Mouse (Mus musculus) liver, embryonic 12.5 days (tissue): ENCODE data around the gene Nomo1. TPM values are rescaled to one million over a fixed set of nuclear protein-coding genes. Genes with fewer than 3 reads are reported as not detected.

Experiments
- ATAC-seq: fragments of 200-750 bp; cut with Nextera tagmentation; 2 replicates; pipeline ENCODE4 v1.8.0; 2017; ENCODE audit warnings: moderate number of reproducible peaks, mild to moderate bottlenecking, moderate library complexity
- H3K27ac ChIP-seq: fragments of 300-500 bp; sonication (generic); 2 replicates; pipeline ENCODE4 v1.5.1; 2016; ENCODE audit warnings: mild to moderate bottlenecking
- H3K27me3 ChIP-seq: fragments of 300-500 bp; sonication (generic); replicated peaks from 2 replicates; pipeline ENCODE4 v1.6.1; 2016; ENCODE audit warnings: mild to moderate bottlenecking, moderate library complexity
- H3K36me3 ChIP-seq: fragments of 300-500 bp; sonication (generic); 2 replicates; pipeline ENCODE4 v1.6.1; 2016; ENCODE audit warnings: mild to moderate bottlenecking, moderate library complexity
- H3K4me1 ChIP-seq: fragments of 300-500 bp; sonication (generic); 2 replicates; pipeline ENCODE4 v1.6.1; 2016
- H3K4me2 ChIP-seq: fragments of 300-500 bp; sonication (generic); 2 replicates; pipeline ENCODE4 v1.6.1; 2016; ENCODE audit warnings: mild to moderate bottlenecking, moderate library complexity
- H3K4me3 ChIP-seq: fragments of 300-500 bp; sonication (generic); 2 replicates; pipeline ENCODE4 v1.5.1; 2016; ENCODE audit warnings: mild to moderate bottlenecking, moderate library complexity
- H3K9ac ChIP-seq: fragments of 300-500 bp; sonication (generic); 2 replicates; pipeline ENCODE4 v1.6.1; 2016; ENCODE audit warnings: mild to moderate bottlenecking, moderate library complexity
- H3K9me3 ChIP-seq: fragments of 300-500 bp; sonication (generic); replicated peaks from 2 replicates; pipeline ENCODE4 v1.6.1; 2016; ENCODE audit warnings: mild to moderate bottlenecking, moderate library complexity
- WGBS: fragments of 180-500 bp; shearing (Covaris S2); methylation state at CpG from one replicate; pipeline ENCODE4 v1.1.7; 2016; ENCODE audit not compliant: insufficient replicate concordance; 5-methylcytosine and 5-hydroxymethylcytosine counted together
- polyA plus RNA-seq: library from polyadenylated mRNA; unstranded; fragments of >200 nt; fragmentation: Nextera tagmentation; extraction: Ambion mirVana; gene quantifications from 2 replicates; pipeline ENCODE4 v1.2.1, GENCODE M21; 2016

Nomo1 gene
- polyA plus RNA-seq, 1 experiment from 2014 or later, result 52.5 TPM

GRCm38 (mm10) chr7:46129463-46130179 lies 96.1 kb downstream of the Nomo1 start:
- Histone ChIP-seq H3K27me3 (peaks cover 15% of the 10 kb centered on the region), H3K9me3 (no peaks in the 10 kb centered on the region), H3K4me1 (peaks cover 6% of the 10 kb centered on the region; the same call in 1 of the 2 replicates), H3K36me3 (no peaks in the 10 kb centered on the region), H3K9ac (no peak overlapping the region), H3K4me3 (no peak overlapping the region), H3K4me2 (no peak overlapping the region), H3K27ac (no peak overlapping the region)
- WGBS, result 56% methylated on average over 7 of the region's 7 CpGs
- ATAC-seq, result 0 out of 2 replicates have a peak, but pooled peaks have one; percentile 55

GRCm38 (mm10) chr7:46130723-46131122 lies 97.2 kb downstream of the Nomo1 start:
- 39% methylated on average over 7 of the region's 7 CpGs for WGBS

GRCm38 (mm10) chr7:46131266-46131665 lies 97.8 kb downstream of the Nomo1 start:
- Histone ChIP-seq H3K36me3 (no peaks in the 10 kb centered on the region), H3K27ac (no peak overlapping the region), H3K4me1 (peaks cover 6% of the 10 kb centered on the region; the same call in 1 of the 2 replicates), H3K9me3 (no peaks in the 10 kb centered on the region), H3K4me3 (no peak overlapping the region), H3K27me3 (peaks cover 24% of the 10 kb centered on the region), H3K9ac (no peak overlapping the region), H3K4me2 (no peak overlapping the region)
- no peak for ATAC-seq
- 36% methylated on average over 3 of the region's 3 CpGs for whole genome bisulfite sequencing

More at GRCm38 (mm10) chr7:46130723-46131122, 97.2 kb downstream of the Nomo1 start:
- Histone ChIP-seq H3K4me2 (no peak overlapping the region), H3K9me3 (no peaks in the 10 kb centered on the region), H3K27me3 (peaks cover 20% of the 10 kb centered on the region), H3K9ac (no peak overlapping the region), H3K4me1 (peaks cover 6% of the 10 kb centered on the region; the same call in 1 of the 2 replicates), H3K36me3 (no peaks in the 10 kb centered on the region), H3K27ac (no peak overlapping the region), H3K4me3 (no peak overlapping the region)
- no peak for ATAC-seq

- peaks cover 6% of the 10 kb centered on the region; the same call in 1 of the 2 replicates for H3K4me1 ChIP-seq
- no peak overlapping the region for H3K4me3 ChIP-seq
- WGBS, result 61% methylated on average over 8 of the region's 8 CpGs
- ATAC-seq, result no peak
- H3K9me3 ChIP-seq, result no peaks in the 10 kb centered on the region
- H3K27me3 ChIP-seq, result peaks cover 29% of the 10 kb centered on the region
- H3K9ac ChIP-seq, result no peak overlapping the region
- H3K4me2 ChIP-seq, result no peak overlapping the region
- H3K27ac ChIP-seq, result no peak overlapping the region
- H3K36me3 ChIP-seq, result no peaks in the 10 kb centered on the region
Measured at GRCm38 (mm10) chr7:46131806-46132205, 98.3 kb downstream of the Nomo1 start.

- Histone ChIP-seq H3K9ac (no peak overlapping the region), H3K4me2 (no peak overlapping the region), H3K27ac (no peak overlapping the region), H3K36me3 (no peaks in the 10 kb centered on the region), H3K9me3 (no peaks in the 10 kb centered on the region), H3K4me1 (peaks cover 6% of the 10 kb centered on the region; the same call in 1 of the 2 replicates), H3K27me3 (peaks cover 29% of the 10 kb centered on the region), H3K4me3 (no peak overlapping the region)
- WGBS, result 66% methylated on average over 12 of the region's 12 CpGs
- no peak for ATAC-seq
Measured at GRCm38 (mm10) chr7:46132229-46132628, 98.7 kb downstream of the Nomo1 start.

Other genes with a start within 250 kb of the Nomo1 start
- gene Lmtk3, start 250.0 kb upstream of the Nomo1 start, polyA plus RNA-seq, result 0.10 and 0.32 TPM in 2 replicates
- gene Sult2b1, start 249.0 kb upstream of the Nomo1 start, polyA plus RNA-seq, result 0.77 and 0.81 TPM in 2 replicates
- gene Cyth2, start 219.1 kb upstream of the Nomo1 start, polyA plus RNA-seq, result 47.1 and 54.2 TPM in 2 replicates
- 0.27 and 0.50 TPM in 2 replicates for gene Kcnj14, start 208.9 kb upstream of the Nomo1 start, polyA plus RNA-seq
- 61.4 and 67.0 TPM in 2 replicates for gene Grwd1, start 202.8 kb upstream of the Nomo1 start, polyA plus RNA-seq
- 24.2 and 25.6 TPM in 2 replicates for gene Kdelr1, start 160.9 kb upstream of the Nomo1 start, polyA plus RNA-seq
- gene Grin2d, start 155.3 kb upstream of the Nomo1 start, polyA plus RNA-seq, result 0.17 and 0.24 TPM in 2 replicates
- gene Syngr4, start 137.0 kb upstream of the Nomo1 start, polyA plus RNA-seq, result 0.68 and 0.94 TPM in 2 replicates
- gene Tmem143, start 136.8 kb upstream of the Nomo1 start, polyA plus RNA-seq, result 3.8 and 3.9 TPM in 2 replicates
- 61.6 and 68.2 TPM in 2 replicates for gene Emp3, start 112.3 kb upstream of the Nomo1 start, polyA plus RNA-seq
- 1.6 and 2.0 TPM in 2 replicates for gene Ccdc114, start 109.6 kb upstream of the Nomo1 start, polyA plus RNA-seq
- gene Abcc6, start 3.4 kb upstream of the Nomo1 start, polyA plus RNA-seq, result 4.9 and 5.3 TPM in 2 replicates
- not detected in 2 replicates for gene Kcnj11, start 67.1 kb downstream of the Nomo1 start, polyA plus RNA-seq
- gene Abcc8, start 146.3 kb downstream of the Nomo1 start, polyA plus RNA-seq, result 0.20 and 0.33 TPM in 2 replicates
- 0.11 TPM in 1 of 2 replicates, not detected in the other for gene Ush1c, start 204.8 kb downstream of the Nomo1 start, polyA plus RNA-seq
- not detected in 2 replicates for gene Otog, start 207.3 kb downstream of the Nomo1 start, polyA plus RNA-seq